Mouse (Mus musculus) megakaryocyte, embryonic 14.5 days (primary cell): Measurements from ENCODE around the gene Vmn1r95. TPM values are rescaled to one million over a fixed set of nuclear protein-coding genes. Genes with fewer than 3 reads are reported as not detected.
"Not testable (repeated sequence)": the region's sequence is repeated elsewhere in the genome, so short reads cannot be mapped to it uniquely, and the experiment has no call there.

Experiments
- H3K27me3 ChIP-seq: replicated peaks from 2 replicates; pipeline ENCODE3; 2012; ENCODE audit warnings: inconsistent platforms
- H3K36me3 ChIP-seq: replicated peaks from 2 replicates; pipeline ENCODE3; 2012; ENCODE audit warnings: low read length, inconsistent platforms, mixed read lengths
- H3K4me1 ChIP-seq: 2 replicates; pipeline ENCODE4 v1.6.1; 2012; ENCODE audit warnings: inconsistent platforms
- H3K4me3 ChIP-seq: replicated peaks from 2 replicates; pipeline ENCODE3; 2012; ENCODE audit warnings: moderate library complexity, mild to moderate bottlenecking, inconsistent platforms
- H3K9me3 ChIP-seq: 2 replicates; pipeline ENCODE4 v1.6.1; 2012; ENCODE audit warnings: inconsistent platforms
- polyA plus RNA-seq: library from polyadenylated mRNA; stranded (reverse); fragments of >175 nt; gene quantifications from 2 replicates; pipeline ENCODE4 v1.2.3, GENCODE M21; 2012; ENCODE audit warnings: low replicate concordance; ENCODE audit not compliant: insufficient read depth

Vmn1r95 gene
- polyA plus RNA-seq = not detected in 2 replicates

DNA sequence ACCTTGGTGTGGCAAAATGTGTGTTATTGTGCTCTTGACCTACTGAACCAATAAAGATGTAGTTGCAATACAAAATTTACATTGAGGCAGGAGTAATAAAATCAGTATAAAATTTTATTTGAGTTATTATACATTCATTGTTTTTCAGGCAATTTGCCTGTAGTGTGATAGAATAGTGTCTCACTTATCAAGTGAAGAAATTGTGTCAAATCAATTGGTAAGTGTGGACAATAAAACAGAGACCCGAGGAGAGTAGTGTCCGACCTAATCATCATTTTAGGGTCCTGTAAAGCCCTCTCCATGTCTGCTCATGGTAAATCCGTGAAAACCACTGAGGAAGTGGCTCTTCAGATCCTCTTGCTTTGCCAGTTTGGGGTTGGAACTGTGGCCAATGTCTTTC, at the start of gene Vmn1r95:
Vmn1r95 (plus strand) TSS at position 301 of the 400 bp plus-strand sequence.
- H3K4me1 ChIP-seq = not testable (repeated sequence)

DNA sequence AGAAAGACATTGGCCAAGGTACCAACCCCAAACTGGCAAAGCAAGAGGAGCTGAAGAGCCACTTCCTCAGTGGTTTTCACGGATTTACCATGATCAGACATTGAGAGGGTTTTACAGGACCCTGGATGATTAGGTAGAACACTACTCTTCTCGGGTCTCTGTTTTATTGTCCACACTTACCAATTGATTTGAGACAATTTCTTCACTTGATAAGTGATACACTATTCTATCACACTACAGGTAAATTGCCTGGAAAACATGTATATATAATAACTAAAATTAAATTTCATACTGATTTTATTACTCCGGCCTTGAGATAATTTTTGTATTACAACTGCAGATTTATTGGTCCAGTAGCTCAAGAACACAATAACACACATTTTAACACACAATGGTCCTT, 25.2 kb upstream of the Vmn1r95 start, which contains the start of gene Vmn1r94:
Vmn1r94 (minus strand) TSS at position 101 of the 400 bp plus-strand sequence.
- H3K36me3 ChIP-seq, H3K9me3 ChIP-seq, H3K27me3 ChIP-seq, H3K4me3 ChIP-seq, H3K4me1 ChIP-seq: not testable (repeated sequence)

More for the DNA sequence above, at the start of gene Vmn1r95:
- not testable (repeated sequence) for H3K36me3 ChIP-seq, H3K9me3 ChIP-seq, H3K27me3 ChIP-seq, H3K4me3 ChIP-seq

DNA sequence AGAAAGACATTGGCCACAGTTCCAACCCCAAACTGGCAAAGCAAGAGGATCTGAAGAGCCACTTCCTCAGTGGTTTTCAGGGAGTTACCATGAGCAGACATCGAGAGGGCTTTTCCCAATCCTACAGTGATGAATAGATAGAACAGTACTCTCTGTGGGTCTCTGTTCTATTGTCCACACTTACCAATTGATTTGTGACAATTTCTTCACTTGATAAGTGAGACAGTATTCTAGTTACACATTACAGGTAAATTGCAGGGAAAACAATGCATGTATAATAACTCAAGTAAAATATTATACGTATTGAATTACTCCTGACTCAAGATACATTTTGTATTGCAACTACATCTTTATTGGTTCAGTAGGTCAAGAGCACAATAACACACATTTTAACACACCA, 12.0 kb downstream of the Vmn1r95 start, which contains the start of gene Gm6164:
Gm6164 (minus strand) TSS at position 101 of the 400 bp plus-strand sequence.
- H3K36me3 ChIP-seq, H3K9me3 ChIP-seq, H3K4me1 ChIP-seq, H3K27me3 ChIP-seq, H3K4me3 ChIP-seq: not testable (repeated sequence)

DNA sequence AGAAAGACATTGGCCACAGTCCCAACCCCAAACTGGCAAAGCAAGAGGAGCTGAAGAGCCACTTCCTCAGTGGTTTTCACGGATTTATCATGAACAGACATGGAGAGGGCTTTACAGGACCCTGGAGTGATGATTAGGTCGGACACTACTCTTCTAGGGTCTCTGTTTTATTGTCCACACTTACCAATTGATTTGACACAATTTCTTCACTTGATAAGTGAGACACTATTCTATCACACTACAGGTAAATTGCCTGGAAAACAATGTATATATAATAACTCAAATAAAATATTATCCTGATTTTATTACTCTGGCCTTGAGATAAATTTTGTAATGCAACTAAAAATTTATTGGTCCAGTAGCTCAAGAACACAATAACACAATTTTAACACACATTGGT, 40.2 kb downstream of the Vmn1r95 start, which contains the start of gene Gm4498:
Gm4498 (minus strand) TSS at position 101 of the 400 bp plus-strand sequence.
- H3K4me1 ChIP-seq, H3K27me3 ChIP-seq, H3K9me3 ChIP-seq, H3K4me3 ChIP-seq, H3K36me3 ChIP-seq: not testable (repeated sequence)

Other genes starting within 250 kb of the Vmn1r95 start
- gene Igsf23, start 243.0 kb upstream of the Vmn1r95 start, polyA plus RNA-seq = not detected in 2 replicates
- not detected in 2 replicates for gene Ceacam20, start 228.3 kb upstream of the Vmn1r95 start, polyA plus RNA-seq
- gene Nlrp9b, start 202.2 kb upstream of the Vmn1r95 start, polyA plus RNA-seq = not detected in 2 replicates
- gene Vmn1r91, start 94.0 kb upstream of the Vmn1r95 start, polyA plus RNA-seq = not detected in 2 replicates
- not detected in 2 replicates for gene Gm16442, start 71.1 kb upstream of the Vmn1r95 start, polyA plus RNA-seq
- gene Vmn1r93, start 54.6 kb upstream of the Vmn1r95 start, polyA plus RNA-seq = not detected in 2 replicates
- not detected in 2 replicates for gene Vmn1r94, start 25.3 kb upstream of the Vmn1r95 start, polyA plus RNA-seq
- not detected in 2 replicates for gene Gm6164, start 11.9 kb downstream of the Vmn1r95 start, polyA plus RNA-seq
- not detected in 2 replicates for gene Gm4498, start 40.1 kb downstream of the Vmn1r95 start, polyA plus RNA-seq
- gene Gm5890, start 69.1 kb downstream of the Vmn1r95 start, polyA plus RNA-seq = not detected in 2 replicates
- not detected in 2 replicates for gene Gm4133, start 140.4 kb downstream of the Vmn1r95 start, polyA plus RNA-seq
- gene Gm5728, start 181.7 kb downstream of the Vmn1r95 start, polyA plus RNA-seq = not detected in 2 replicates
- not detected in 2 replicates for gene Vmn1r100, start 224.2 kb downstream of the Vmn1r95 start, polyA plus RNA-seq
- not detected in 2 replicates for gene Vmn1r101, start 248.9 kb downstream of the Vmn1r95 start, polyA plus RNA-seq